Mouse (Mus musculus) liver, adult 2 months (tissue): Measurements from ENCODE around the gene Tcp11l2. TPM values are rescaled to one million over a fixed set of nuclear protein-coding genes. Genes with fewer than 3 reads are reported as not detected.

ENCODE experiments used
- DNase-seq: peaks from one replicate; pipeline ENCODE4 v3.0.0-alpha.2; 2011; ENCODE audit warnings: low read depth, low spot score; ENCODE audit errors: extremely low read depth
- H3K27ac ChIP-seq: fragments of 200-500 bp; replicated peaks from 2 replicates; pipeline ENCODE4 v1.5.1; 2012; ENCODE audit warnings: low read depth, mild to moderate bottlenecking, control low read depth, inconsistent platforms, low read length; ENCODE audit not compliant: insufficient read depth
- H3K27me3 ChIP-seq: fragments of 200-500 bp; 2 replicates; pipeline ENCODE4 v1.6.1; 2012; ENCODE audit warnings: mild to moderate bottlenecking, moderate library complexity, low read length, inconsistent platforms; ENCODE audit not compliant: control insufficient read depth, insufficient read depth
- H3K36me3 ChIP-seq: fragments of 200-500 bp; 2 replicates; pipeline ENCODE4 v1.6.1; 2012; ENCODE audit warnings: low read length, inconsistent platforms; ENCODE audit not compliant: control insufficient read depth, insufficient read depth
- H3K4me1 ChIP-seq: fragments of 200-500 bp; 2 replicates; pipeline ENCODE4 v1.6.1; 2011; ENCODE audit warnings: low read length; ENCODE audit not compliant: control insufficient read depth, insufficient read depth
- H3K4me3 ChIP-seq: fragments of 200-500 bp; 2 replicates; pipeline ENCODE4 v1.5.1; 2011; ENCODE audit warnings: low read depth, mild to moderate bottlenecking, control low read depth, low read length, moderate library complexity; ENCODE audit not compliant: insufficient read depth
- H3K79me2 ChIP-seq: fragments of 200-500 bp; 2 replicates; pipeline ENCODE4 v1.6.1; 2012; ENCODE audit warnings: inconsistent platforms, mild to moderate bottlenecking, low read length, moderate library complexity; ENCODE audit not compliant: control insufficient read depth, insufficient read depth
- H3K9ac ChIP-seq: fragments of 200-500 bp; 2 replicates; pipeline ENCODE4 v1.6.1; 2012; ENCODE audit warnings: low read depth, mild to moderate bottlenecking, control low read depth, inconsistent platforms, low read length
- CTCF ChIP-seq: fragments of 200-500 bp; IDR thresholded peaks from 2 replicates; pipeline ENCODE4 v1.5.1; 2011; ENCODE audit warnings: low read depth, low read length, control low read depth
- POLR2A ChIP-seq: fragments of 200-500 bp; IDR thresholded peaks from 2 replicates; pipeline ENCODE4 v1.6.1; 2011; ENCODE audit warnings: low read length, control low read depth; ENCODE audit not compliant: insufficient read depth; ENCODE audit errors: extremely low read depth
- WGBS: fragments of 180-500 bp; shearing (Covaris S2); methylation state at CpG from one replicate; pipeline ENCODE4 v1.1.7; 2018; 5-methylcytosine and 5-hydroxymethylcytosine counted together
- polyA plus RNA-seq: library from polyadenylated mRNA; depleted of rRNA; stranded (reverse); fragments of >200 nt; gene quantifications from 2 replicates; pipeline ENCODE4 v1.2.3, GENCODE M21; 2012; rRNA removed
- total RNA-seq: library from RNA; depleted of rRNA; stranded (reverse); fragments of >200 nt; gene quantifications from 2 replicates; pipeline ENCODE4 v1.2.3, GENCODE M21; 2014; rRNA removed

The Tcp11l2 gene
- total and polyA plus RNA-seq, 2 experiments = 21.6 to 30.8 TPM

GRCm38 (mm10) chr10:84657437-84658087, 81.1 kb downstream of the Tcp11l2 start:
- 63% methylated on average over 6 of the region's 6 CpGs for WGBS
- no peaks in the 10 kb centered on the region for H3K27me3 ChIP-seq
- H3K4me1 ChIP-seq = no peaks in the 10 kb centered on the region
- H3K27ac ChIP-seq = no peak overlapping the region
- no peaks in the 10 kb centered on the region for H3K79me2 ChIP-seq
- H3K36me3 ChIP-seq = peaks cover 18% of the 10 kb centered on the region
- TF ChIP-seq POLR2A (no peak), CTCF (no peak)
- no peak for DNase-seq
- H3K4me3 ChIP-seq = no peak overlapping the region
- H3K9ac ChIP-seq = no peak overlapping the region

DNA sequence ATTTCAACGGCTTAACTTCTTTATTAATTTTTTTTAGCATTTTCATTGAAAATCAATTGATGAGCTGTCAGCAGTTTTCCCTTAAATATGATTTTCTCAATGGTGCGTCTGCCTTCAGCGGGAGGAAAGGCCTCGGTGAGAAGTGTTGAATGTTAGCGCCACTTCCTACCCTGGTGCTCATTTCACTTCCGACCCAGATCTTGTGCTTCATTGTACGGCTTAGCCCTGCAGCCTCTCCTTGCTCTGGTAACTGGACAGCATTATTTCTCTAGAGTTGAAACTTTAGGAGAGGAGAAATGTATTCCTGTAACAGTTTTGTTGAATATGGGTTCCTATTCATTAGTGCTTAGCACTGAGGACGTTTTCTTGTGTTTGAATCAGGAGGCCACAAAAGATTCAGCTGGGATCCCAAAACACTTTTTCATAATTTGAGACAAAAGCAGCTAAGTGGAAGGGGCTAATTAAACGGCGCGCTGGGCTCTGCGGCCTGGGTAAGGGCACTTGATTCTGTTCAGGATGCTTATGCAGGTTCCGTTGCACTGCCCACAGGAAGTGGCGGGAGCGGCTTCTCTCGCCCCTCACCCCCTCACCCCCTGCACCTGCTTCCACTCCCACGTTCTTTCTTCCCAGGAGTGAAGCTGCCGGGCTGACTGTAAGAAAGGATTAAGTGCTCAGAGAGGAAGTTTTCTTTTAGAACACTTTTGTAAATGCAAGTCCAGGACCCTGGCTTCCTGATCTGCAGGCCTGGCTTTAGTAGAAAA, 81.8 kb downstream of the Tcp11l2 start:
- Histone ChIP-seq H3K79me2 (no peaks in the 10 kb centered on the region), H3K27me3 (no peaks in the 10 kb centered on the region), H3K27ac (no peak overlapping the region), H3K36me3 (peaks cover 14% of the 10 kb centered on the region; the same call in 1 of the 2 replicates), H3K4me3 (no peak overlapping the region), H3K9ac (no peak overlapping the region), H3K4me1 (no peaks in the 10 kb centered on the region)
- WGBS = 78% methylated on average over 18 of the region's 18 CpGs
- no peak for DNase-seq
- no peak for TF ChIP-seq CTCF
- TF ChIP-seq POLR2A = no peak

DNA sequence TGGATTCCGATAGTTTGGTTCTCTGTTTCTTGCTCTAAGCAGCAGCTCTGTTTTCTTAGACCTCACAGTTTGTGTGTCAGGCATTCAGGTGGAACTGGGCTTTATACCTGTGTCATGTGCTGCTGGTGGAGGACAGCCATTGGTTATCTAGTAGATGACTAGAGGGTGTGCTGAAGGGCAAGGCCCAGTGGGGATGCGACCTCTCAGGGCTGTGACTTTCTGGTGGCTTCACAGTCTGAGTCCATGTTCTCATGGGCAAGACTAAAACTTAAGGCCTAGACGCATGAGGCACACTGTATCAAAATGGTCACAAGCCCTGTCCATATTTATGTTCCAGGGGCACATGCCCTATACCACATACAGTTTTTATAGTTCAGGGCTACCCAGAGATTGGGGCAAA, 82.9 kb downstream of the Tcp11l2 start:
- TF ChIP-seq CTCF (no peak), POLR2A (no peak)
- H3K4me1 ChIP-seq = no peaks in the 10 kb centered on the region
- WGBS = 97% methylated on average over 3 of the region's 3 CpGs

DNA sequence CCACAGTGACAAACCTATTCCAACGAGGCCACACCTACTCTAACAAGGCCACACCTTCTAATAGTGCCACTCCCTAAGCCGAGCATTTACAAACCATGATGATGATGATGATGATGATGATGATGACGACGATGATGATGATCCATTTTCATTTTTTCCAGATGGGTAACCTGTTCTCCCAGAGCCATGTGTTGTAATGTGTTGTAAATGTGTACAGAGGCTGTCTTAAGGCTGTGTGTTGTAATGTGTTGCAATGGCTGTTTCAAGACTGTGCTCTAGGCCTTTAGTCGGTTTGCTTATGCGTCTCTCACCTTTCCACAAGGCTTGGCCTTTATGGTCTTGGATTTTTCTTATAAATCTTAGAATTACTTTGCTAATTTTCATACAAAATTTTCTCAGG, 85.7 kb downstream of the Tcp11l2 start:
- H3K27ac ChIP-seq = no peak overlapping the region
- H3K36me3 ChIP-seq = peaks cover 10% of the 10 kb centered on the region; the same call in 1 of the 2 replicates
- H3K4me1 ChIP-seq = no peaks in the 10 kb centered on the region
- H3K79me2 ChIP-seq = no peaks in the 10 kb centered on the region
- TF ChIP-seq POLR2A = no peak
- no peak for TF ChIP-seq CTCF
- no peak overlapping the region for H3K4me3 ChIP-seq
- 98% methylated on average over 6 of the region's 6 CpGs for WGBS
- no peak overlapping the region for H3K9ac ChIP-seq
- H3K27me3 ChIP-seq = no peaks in the 10 kb centered on the region
- DNase-seq = no peak

More for the DNA sequence above, 82.9 kb downstream of the Tcp11l2 start:
- Histone ChIP-seq H3K9ac (no peak overlapping the region), H3K36me3 (peaks cover 10% of the 10 kb centered on the region; the same call in 1 of the 2 replicates), H3K27me3 (no peaks in the 10 kb centered on the region), H3K27ac (no peak overlapping the region), H3K4me3 (no peak overlapping the region), H3K79me2 (no peaks in the 10 kb centered on the region)
- no peak for DNase-seq

Other genes with a start within 250 kb of the Tcp11l2 start
- 0.65 and 0.87 TPM in 2 replicates for gene Nuak1, start 136.0 kb upstream of the Tcp11l2 start, total RNA-seq
- 1.4 and 2.8 TPM in 2 replicates for gene Nuak1, start 136.0 kb upstream of the Tcp11l2 start, polyA plus RNA-seq
- gene Ckap4, start 42.6 kb upstream of the Tcp11l2 start, total RNA-seq = 0.83 and 1.5 TPM in 2 replicates
- gene Ckap4, start 42.6 kb upstream of the Tcp11l2 start, polyA plus RNA-seq = 1.5 TPM in 2 replicates
- gene Polr3b, start 45.7 kb downstream of the Tcp11l2 start, total RNA-seq = 9.5 and 10.7 TPM in 2 replicates
- 2.7 and 3.2 TPM in 2 replicates for gene Polr3b, start 45.7 kb downstream of the Tcp11l2 start, polyA plus RNA-seq
- 0.81 and 1.8 TPM in 2 replicates for gene Rfx4, start 179.4 kb downstream of the Tcp11l2 start, total RNA-seq
- gene Rfx4, start 179.4 kb downstream of the Tcp11l2 start, polyA plus RNA-seq = 5.1 and 6.1 TPM in 2 replicates